ENCODE assay signal across 22 mouse cellular contexts in the genomic region with DNA sequence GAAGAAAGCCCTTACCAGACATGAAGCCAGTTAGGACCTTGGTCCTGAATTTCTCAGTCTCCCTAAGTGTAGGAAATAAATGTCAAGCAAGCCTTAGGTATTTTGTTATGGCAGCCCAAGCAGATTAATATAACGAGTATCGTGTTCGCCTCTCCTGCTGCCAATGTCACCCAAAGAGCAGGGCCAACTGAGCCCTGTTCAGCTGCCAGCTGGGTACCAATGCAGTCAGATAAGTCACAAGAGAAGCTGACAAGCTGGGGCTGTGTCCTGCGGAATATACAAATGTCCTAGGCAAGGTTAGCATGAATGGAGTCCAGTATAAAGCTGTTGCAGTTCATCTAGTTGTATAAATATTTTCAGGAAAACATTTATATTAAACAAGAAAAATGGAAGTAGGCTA.
DNase-seq lines count a peak whose midpoint lies in the region; ATAC-seq lines count a peak whose summit lies in the region.
"Had no signal": no experiment of that assay in that cellular context is flagged by ENCODE, and none has a peak within 500 bp of the region (broad histone marks: within the 10 kb centered on the region; RNA-seq: fewer than 3 reads in every experiment).

No protein-coding gene starts in this region.

- peaks cover 16% of the 10 kb centered on the region for H3K4me1 ChIP-seq in heart, embryonic 12.5 days (replicated peaks)
- H3K4me1 ChIP-seq in liver, embryonic 12.5 days = peaks cover 28% of the 10 kb centered on the region
- H3K4me1 ChIP-seq in liver, embryonic 11.5 days (replicated peaks; ENCODE audit: control insufficient read depth, insufficient read depth, low read length) = peaks cover 12% of the 10 kb centered on the region
- peaks cover 23% of the 10 kb centered on the region for H3K4me1 ChIP-seq in heart, embryonic 13.5 days
- peaks cover 18% of the 10 kb centered on the region for H3K4me1 ChIP-seq in liver, embryonic 16.5 days (ENCODE audit: control insufficient read depth, low read depth, low read length)
- H3K4me1 ChIP-seq: forebrain, embryonic 12.5 days; hindbrain, embryonic 15.5 days; intestine, embryonic 15.5 days; limb, embryonic 12.5 days; megakaryocyte, embryonic 14.5 days; midbrain, embryonic 15.5 days had no signal

- 75% methylated on average over 4 of the region's 4 CpGs for WGBS in heart, embryonic 12.5 days
- 81% methylated on average over 4 of the region's 4 CpGs for WGBS in liver, embryonic 12.5 days (ENCODE audit: insufficient replicate concordance)
- 95% methylated on average over 4 of the region's 4 CpGs for WGBS in liver, embryonic 11.5 days
- 67% methylated on average over 4 of the region's 4 CpGs for whole genome bisulfite sequencing in heart, embryonic 13.5 days
- WGBS in liver, embryonic 16.5 days (ENCODE audit: insufficient replicate concordance) = 75% methylated on average over 4 of the region's 4 CpGs

- H3K9ac ChIP-seq in heart, embryonic 12.5 days = no peak overlapping the region
- no peak overlapping the region for H3K9ac ChIP-seq in liver, embryonic 12.5 days
- no peak overlapping the region for H3K9ac ChIP-seq in liver, embryonic 11.5 days (ENCODE audit: low read depth, low read length)
- H3K9ac ChIP-seq in heart, embryonic 13.5 days = no peak overlapping the region
- no peak overlapping the region for H3K9ac ChIP-seq in liver, embryonic 16.5 days (ENCODE audit: low read depth, low read length)
- H3K9ac ChIP-seq: forebrain, embryonic 12.5 days; hindbrain, embryonic 15.5 days; intestine, embryonic 15.5 days; kidney, embryonic 15.5 days; limb, embryonic 12.5 days; midbrain, embryonic 15.5 days; neural tube, embryonic 15.5 days had no signal

- H3K9me3 ChIP-seq in heart, embryonic 12.5 days (replicated peaks) = no peaks in the 10 kb centered on the region
- no peaks in the 10 kb centered on the region for H3K9me3 ChIP-seq in liver, embryonic 12.5 days (replicated peaks)
- no peaks in the 10 kb centered on the region for H3K9me3 ChIP-seq in liver, embryonic 11.5 days (ENCODE audit: control insufficient read depth, low read length)
- no peaks in the 10 kb centered on the region for H3K9me3 ChIP-seq in heart, embryonic 13.5 days
- H3K9me3 ChIP-seq in liver, embryonic 16.5 days (replicated peaks; ENCODE audit: control insufficient read depth, low read length) = no peaks in the 10 kb centered on the region
- H3K9me3 ChIP-seq: embryonic facial prominence, embryonic 10.5 days; forebrain, embryonic 12.5 days; hindbrain, embryonic 15.5 days; intestine, embryonic 15.5 days; kidney, embryonic 15.5 days; limb, embryonic 12.5 days; midbrain, embryonic 15.5 days; neural tube, embryonic 15.5 days had no signal

- H3K27ac ChIP-seq in heart, embryonic 12.5 days (ENCODE audit: poor library complexity, severe bottlenecking) = no peak overlapping the region
- H3K27ac ChIP-seq in liver, embryonic 12.5 days = peak overlapping the region; percentile 58; the same call in 1 of the 2 replicates
- H3K27ac ChIP-seq in liver, embryonic 11.5 days (ENCODE audit: low read depth, low read length) = no peak overlapping the region
- H3K27ac ChIP-seq in heart, embryonic 13.5 days (replicated peaks) = 0 out of 2 replicates have a peak overlapping the region, but pooled peaks have one; percentile 29
- peak overlapping the region; percentile 47 for H3K27ac ChIP-seq in liver, embryonic 16.5 days (ENCODE audit: low read length)
- H3K27ac ChIP-seq: embryonic facial prominence, embryonic 10.5 days; forebrain, embryonic 12.5 days; hindbrain, embryonic 15.5 days; intestine, embryonic 15.5 days; kidney, embryonic 15.5 days; limb, embryonic 12.5 days; midbrain, embryonic 15.5 days; neural tube, embryonic 15.5 days had no signal

- no peak for ATAC-seq in heart, embryonic 12.5 days (ENCODE audit: insufficient number of reproducible peaks, low FRiP score)
- ATAC-seq in liver, embryonic 12.5 days = no peak; the same call in 1 of the 2 replicates
- ATAC-seq in liver, embryonic 11.5 days (replicated peaks; ENCODE audit: low FRiP score) = no peak
- no peak for ATAC-seq in heart, embryonic 13.5 days (ENCODE audit: extremely low read depth, insufficient number of reproducible peaks, low FRiP score, low TSS enrichment)
- ATAC-seq in liver, embryonic 16.5 days (ENCODE audit: low read depth) = no peak
- ATAC-seq: activated CD4-positive, CD25-positive, alpha-beta regulatory T cell, adult 4 months; midbrain, embryonic 15.5 days had no signal

- H3K27me3 ChIP-seq in heart, embryonic 12.5 days (replicated peaks) = no peaks in the 10 kb centered on the region
- H3K27me3 ChIP-seq in liver, embryonic 12.5 days (replicated peaks) = no peaks in the 10 kb centered on the region
- H3K27me3 ChIP-seq in liver, embryonic 11.5 days (replicated peaks; ENCODE audit: control insufficient read depth, insufficient read depth, low read length) = no peaks in the 10 kb centered on the region
- H3K27me3 ChIP-seq in heart, embryonic 13.5 days (replicated peaks) = no peaks in the 10 kb centered on the region
- H3K27me3 ChIP-seq in liver, embryonic 16.5 days (ENCODE audit: control insufficient read depth, insufficient read depth, low read depth, low read length) = no peaks in the 10 kb centered on the region
- H3K27me3 ChIP-seq: forebrain, embryonic 12.5 days; hindbrain, embryonic 15.5 days; intestine, embryonic 15.5 days; kidney, embryonic 15.5 days; limb, embryonic 12.5 days; megakaryocyte, embryonic 14.5 days; midbrain, embryonic 15.5 days; neural tube, embryonic 15.5 days had no signal

- no peaks in the 10 kb centered on the region for H3K36me3 ChIP-seq in heart, embryonic 12.5 days
- H3K36me3 ChIP-seq in liver, embryonic 12.5 days = no peaks in the 10 kb centered on the region
- no peaks in the 10 kb centered on the region for H3K36me3 ChIP-seq in liver, embryonic 11.5 days (ENCODE audit: control insufficient read depth, insufficient read depth, low read length)
- no peaks in the 10 kb centered on the region for H3K36me3 ChIP-seq in heart, embryonic 13.5 days
- no peaks in the 10 kb centered on the region for H3K36me3 ChIP-seq in liver, embryonic 16.5 days (ENCODE audit: control insufficient read depth, insufficient read depth)
- H3K36me3 ChIP-seq: embryonic facial prominence, embryonic 10.5 days; forebrain, embryonic 12.5 days; G1E; hindbrain, embryonic 15.5 days; intestine, embryonic 15.5 days; kidney, embryonic 15.5 days; limb, embryonic 12.5 days; midbrain, embryonic 15.5 days; neural tube, embryonic 15.5 days had no signal

- no peak overlapping the region for H3K4me3 ChIP-seq in heart, embryonic 12.5 days
- no peak overlapping the region for H3K4me3 ChIP-seq in liver, embryonic 12.5 days
- H3K4me3 ChIP-seq in liver, embryonic 11.5 days (ENCODE audit: low read depth, low read length) = no peak overlapping the region
- no peak overlapping the region for H3K4me3 ChIP-seq in heart, embryonic 13.5 days
- no peak overlapping the region for H3K4me3 ChIP-seq in liver, embryonic 16.5 days (ENCODE audit: low read depth, low read length)
- H3K4me3 ChIP-seq: embryonic facial prominence, embryonic 10.5 days; forebrain, embryonic 12.5 days; hindbrain, embryonic 15.5 days; intestine, embryonic 15.5 days; kidney, embryonic 15.5 days; limb, embryonic 12.5 days; megakaryocyte, embryonic 14.5 days; midbrain, embryonic 15.5 days; neural tube, embryonic 15.5 days had no signal

- peak; percentile 94 for DNase-seq in heart, adult 11 months
- no peak for DNase-seq in liver, embryonic 11.5 days (ENCODE audit: low spot score)
- no peak for DNase-seq in thymus, adult 18-20 months
- DNase-seq in right cerebral cortex, adult 2 months (ENCODE audit: low spot score in 2 of 2) = no peak
- DNase-seq: adrenal gland, postnatal 10 days; cerebellum, adult 9-10 months; kidney, postnatal 4 days had no signal

- H3K4me2 ChIP-seq in heart, embryonic 12.5 days = no peak overlapping the region
- no peak overlapping the region for H3K4me2 ChIP-seq in liver, embryonic 12.5 days
- no peak overlapping the region for H3K4me2 ChIP-seq in liver, embryonic 11.5 days
- H3K4me2 ChIP-seq in heart, embryonic 13.5 days = no peak overlapping the region
- H3K4me2 ChIP-seq in liver, embryonic 16.5 days (ENCODE audit: low read depth, low read length) = no peak overlapping the region
- H3K4me2 ChIP-seq: forebrain, embryonic 12.5 days; hindbrain, embryonic 15.5 days; intestine, embryonic 15.5 days; kidney, embryonic 15.5 days; limb, embryonic 12.5 days; midbrain, embryonic 15.5 days; neural tube, embryonic 15.5 days had no signal

Comparison
In these comparisons a context has a peak if more than half of its experiments do, and no peak if none do; other contexts are left out.
1. H3K27ac ChIP-seq: peak in liver, embryonic 12.5 days (single experiment), heart, embryonic 13.5 days (single experiment) and liver, embryonic 16.5 days (single experiment); none in heart, embryonic 12.5 days (single experiment) and liver, embryonic 11.5 days (single experiment).